Mouse (Mus musculus) MEL-GATA-1-ER (cell line): ENCODE measurements around the gene Chpf.

Experiments
- DNase-seq: peaks from one replicate; pipeline ENCODE4 v3.0.0-alpha.2; 2012; ENCODE audit warnings: low read depth; ENCODE audit errors: extremely low read depth

The Chpf gene

GRCm38 (mm10) chr1:75458789-75459684 lies 20.1 kb downstream of the Chpf start:
- no peak for DNase-seq

- DNase-seq = no peak
Measured at GRCm38 (mm10) chr1:75458025-75458788, 20.9 kb downstream of the Chpf start.

- DNase-seq = no peak
Measured at GRCm38 (mm10) chr1:75457710-75458024, 21.4 kb downstream of the Chpf start.

- no peak for DNase-seq
Measured at GRCm38 (mm10) chr1:75456746-75457564, 22.2 kb downstream of the Chpf start.

GRCm38 (mm10) chr1:75455948-75456347 lies 23.2 kb downstream of the Chpf start:
- DNase-seq = no peak

- DNase-seq = no peak
Measured at GRCm38 (mm10) chr1:75455433-75455832, 23.7 kb downstream of the Chpf start.

- DNase-seq = no peak
Measured at GRCm38 (mm10) chr1:75451900-75452299, 27.2 kb downstream of the Chpf start.

GRCm38 (mm10) chr1:75450314-75451005 lies 28.6 kb downstream of the Chpf start, which contains the start of gene Asic4:
Gene Asic4 (plus strand): TSS chr1:75450436.
- DNase-seq = peak; percentile 59

- DNase-seq = no peak
Measured at GRCm38 (mm10) chr1:75449377-75450135, 29.6 kb downstream of the Chpf start.

- DNase-seq = no peak
Measured at GRCm38 (mm10) chr1:75448937-75449336, 30.2 kb downstream of the Chpf start.

GRCm38 (mm10) chr1:75448052-75448431 lies 31.1 kb downstream of the Chpf start:
- no peak for DNase-seq

GRCm38 (mm10) chr1:75447265-75448051 lies 31.6 kb downstream of the Chpf start:
- DNase-seq = no peak

GRCm38 (mm10) chr1:75446656-75447055 lies 32.5 kb downstream of the Chpf start:
- DNase-seq = no peak

- peak; percentile 81 for DNase-seq
Measured at GRCm38 (mm10) chr1:75445751-75446611, 33.1 kb downstream of the Chpf start.

GRCm38 (mm10) chr1:75445141-75445701 lies 33.9 kb downstream of the Chpf start:
- no peak for DNase-seq

- DNase-seq = no peak
Measured at GRCm38 (mm10) chr1:75444208-75444607, 34.9 kb downstream of the Chpf start.

- no peak for DNase-seq
Measured at GRCm38 (mm10) chr1:75443247-75444024, 35.7 kb downstream of the Chpf start.
